Mouse (Mus musculus) induced T-regulatory cell, adult 2 months (primary cell): Measurements from ENCODE around the gene Klhl22.

ENCODE experiments used
- DNase-seq: peaks from one replicate; pipeline ENCODE4 v3.0.0-alpha.2; 2012; ENCODE audit warnings: low read depth

The Klhl22 gene

DNA sequence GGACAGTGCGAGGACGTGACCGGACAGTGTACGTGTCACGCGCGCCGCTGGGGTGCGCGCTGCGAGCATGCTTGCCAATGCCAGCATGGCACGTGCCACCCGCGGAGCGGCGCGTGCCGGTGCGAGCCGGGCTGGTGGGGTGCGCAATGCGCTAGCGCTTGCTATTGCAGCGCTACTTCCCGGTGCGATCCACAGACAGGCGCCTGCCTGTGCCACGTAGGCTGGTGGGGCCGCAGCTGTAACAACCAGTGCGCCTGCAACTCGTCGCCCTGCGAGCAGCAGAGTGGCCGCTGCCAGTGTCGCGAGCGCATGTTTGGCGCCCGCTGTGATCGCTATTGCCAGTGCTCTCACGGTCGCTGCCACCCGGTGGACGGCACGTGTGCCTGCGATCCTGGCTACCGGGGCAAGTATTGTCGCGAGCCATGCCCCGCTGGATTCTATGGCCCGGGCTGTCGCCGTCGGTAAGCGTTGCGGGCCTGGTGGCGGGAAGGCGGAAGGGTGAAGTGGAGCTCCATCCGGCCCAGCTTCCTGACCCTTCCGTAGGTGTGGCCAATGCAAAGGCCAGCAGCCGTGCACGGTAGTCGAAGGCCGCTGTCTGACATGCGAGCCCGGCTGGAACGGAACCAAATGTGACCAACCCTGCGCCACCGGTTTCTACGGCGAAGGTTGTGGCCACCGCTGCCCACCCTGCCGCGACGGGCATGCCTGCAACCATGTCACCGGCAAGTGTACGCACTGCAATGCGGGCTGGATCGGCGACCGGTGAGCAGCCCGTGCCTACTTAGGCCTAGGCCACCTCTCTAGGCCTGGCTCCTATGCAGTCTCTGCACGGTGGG lies 43.6 kb downstream of the Klhl22 start:
- peak; percentile 48 for DNase-seq

DNA sequence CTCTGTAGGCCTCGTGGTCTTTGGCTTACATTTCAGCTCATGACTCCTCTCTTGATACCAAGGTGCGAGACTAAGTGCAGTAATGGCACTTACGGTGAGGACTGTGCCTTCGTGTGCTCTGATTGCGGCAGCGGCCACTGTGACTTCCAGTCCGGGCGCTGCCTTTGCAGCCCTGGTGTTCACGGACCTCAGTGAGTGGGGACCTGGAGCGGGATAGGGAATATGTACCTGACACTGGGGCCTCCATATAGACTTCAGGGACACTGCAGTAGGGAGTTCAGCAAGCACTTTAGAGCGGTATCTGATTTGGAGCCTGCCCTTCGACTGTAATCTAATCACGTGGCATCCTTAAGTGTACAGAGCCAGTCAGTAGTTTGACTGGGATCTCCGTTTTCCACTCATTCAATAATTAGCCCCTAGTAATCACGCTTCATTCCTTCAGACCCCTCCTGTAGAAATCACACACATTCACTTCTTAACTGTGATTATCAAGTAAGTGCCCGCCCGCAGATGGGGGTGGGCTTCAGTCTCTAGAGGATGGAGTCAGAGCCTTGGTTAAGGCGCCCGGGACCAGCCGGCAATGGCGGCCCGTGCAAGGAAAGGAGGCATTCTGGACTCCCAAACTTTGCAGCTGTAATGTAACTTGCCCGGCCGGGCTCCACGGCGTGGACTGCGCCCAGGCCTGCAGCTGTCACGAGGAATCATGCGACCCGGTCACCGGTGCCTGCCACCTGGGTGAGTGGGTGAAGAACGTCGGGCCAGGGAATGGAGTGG lies 44.4 kb downstream of the Klhl22 start:
- no peak for DNase-seq

DNA sequence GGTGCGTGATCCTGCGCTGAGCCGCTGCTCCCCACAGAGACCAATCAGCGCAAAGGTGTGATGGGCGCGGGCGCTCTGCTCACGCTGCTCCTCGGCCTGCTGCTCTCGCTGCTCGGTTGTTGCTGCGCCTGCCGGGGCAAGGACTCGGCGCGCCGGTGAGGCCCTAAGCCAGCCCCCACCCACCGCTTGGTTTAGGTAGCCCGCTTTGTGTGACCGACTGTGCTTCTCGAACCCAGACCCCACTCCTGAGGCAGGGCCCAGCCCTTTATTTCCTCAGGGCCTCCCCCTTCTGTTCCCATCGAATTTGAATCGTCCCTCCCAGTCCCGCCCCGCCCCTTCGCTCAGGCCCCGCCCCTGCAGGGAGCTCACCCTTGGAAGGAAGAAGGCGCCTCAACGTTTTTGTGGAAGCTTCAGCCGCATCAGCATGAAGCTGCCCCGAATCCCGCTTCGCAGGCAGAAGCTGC lies 45.1 kb downstream of the Klhl22 start:
- peak; percentile 70 for DNase-seq

DNA sequence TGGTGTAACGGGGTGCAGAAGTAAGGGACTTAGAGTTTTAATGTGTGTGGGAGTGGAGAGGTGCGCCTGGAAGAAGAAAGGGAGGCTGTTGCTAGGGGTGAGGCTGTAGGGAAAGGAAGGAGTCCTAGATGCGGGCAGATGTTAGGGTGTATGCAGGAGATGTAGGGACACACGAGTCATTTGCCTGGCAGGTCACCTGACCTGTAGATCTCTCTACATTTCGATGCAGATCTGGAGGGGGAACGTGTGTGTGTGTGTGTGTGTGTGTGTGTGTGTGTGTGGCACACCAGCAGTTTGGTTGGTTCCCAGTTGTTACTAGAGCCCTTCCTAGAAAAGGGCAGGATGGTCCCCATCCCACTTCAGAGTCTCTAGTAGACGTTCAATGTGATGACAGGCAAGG lies 45.6 kb downstream of the Klhl22 start:
- no peak for DNase-seq

DNA sequence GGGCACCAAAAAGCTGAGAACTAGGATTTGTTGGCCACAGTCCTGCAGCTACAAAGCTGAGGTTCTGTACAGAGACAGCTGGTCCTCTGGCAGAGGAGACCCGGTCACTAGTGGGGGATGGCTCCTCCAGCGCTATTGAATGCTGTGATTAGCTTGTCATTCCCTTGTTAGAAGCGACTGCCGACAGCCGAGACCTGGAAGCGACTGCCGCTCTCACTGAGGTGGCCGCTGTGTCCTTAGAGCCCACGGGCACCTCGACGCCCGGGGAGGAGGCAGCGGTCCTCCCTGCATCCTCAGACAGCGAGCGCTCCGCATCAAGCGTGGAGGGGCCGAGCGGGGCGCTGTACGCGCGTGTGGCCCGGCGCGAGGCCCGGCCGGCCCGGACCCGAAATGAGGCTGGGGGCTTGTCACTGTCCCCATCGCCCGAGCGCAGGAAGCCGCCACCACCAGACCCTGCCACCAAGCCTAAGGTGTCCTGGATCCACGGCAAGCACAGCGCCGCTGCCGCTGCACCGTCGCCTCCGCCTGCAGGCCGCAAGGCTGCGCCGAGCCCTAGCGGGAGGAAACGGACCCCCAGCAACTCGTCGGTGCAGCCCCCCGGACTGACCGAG lies 47.3 kb downstream of the Klhl22 start:
- DNase-seq, result peak; percentile 38

DNA sequence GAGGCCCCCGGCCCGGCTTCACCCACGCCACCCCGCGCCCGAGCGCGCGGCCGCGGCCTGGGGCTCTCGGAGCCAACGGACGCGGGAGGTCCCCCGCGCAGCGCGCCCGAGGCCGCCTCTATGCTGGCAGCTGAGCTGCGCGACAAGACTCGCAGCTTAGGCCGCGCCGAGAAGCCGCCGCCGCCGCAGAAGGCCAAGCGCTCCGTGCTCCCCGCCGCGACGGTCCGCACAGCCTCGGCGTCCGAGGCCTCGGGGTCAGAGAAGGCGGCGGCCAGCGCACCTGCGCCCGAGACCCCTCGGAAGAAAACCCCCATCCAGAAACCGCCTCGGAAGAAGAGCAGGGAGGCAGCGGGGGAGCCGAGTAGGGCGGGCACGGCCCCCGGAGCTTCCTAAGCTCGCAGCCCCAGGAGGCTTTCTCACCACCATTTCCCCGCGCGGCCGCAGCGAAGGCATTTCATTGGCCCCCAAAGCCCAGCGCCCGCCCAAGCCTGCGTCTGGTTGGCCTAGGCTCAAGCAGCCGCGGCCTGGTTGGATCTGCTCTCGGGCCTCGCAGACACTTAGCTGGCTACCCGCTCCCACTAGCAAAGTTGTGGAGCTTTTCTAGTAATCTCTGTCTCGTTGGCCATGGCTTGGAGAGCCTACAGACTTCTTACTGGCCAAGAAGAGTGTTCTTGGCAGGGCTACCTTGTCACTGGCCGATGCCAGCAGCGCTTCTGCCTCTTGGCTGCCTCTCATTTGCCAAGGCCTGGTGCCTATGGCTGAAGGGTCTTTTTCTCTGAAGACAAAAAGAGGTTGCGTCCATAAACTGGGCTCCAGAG lies 48.0 kb downstream of the Klhl22 start:
- DNase-seq, result peak; percentile 91

DNA sequence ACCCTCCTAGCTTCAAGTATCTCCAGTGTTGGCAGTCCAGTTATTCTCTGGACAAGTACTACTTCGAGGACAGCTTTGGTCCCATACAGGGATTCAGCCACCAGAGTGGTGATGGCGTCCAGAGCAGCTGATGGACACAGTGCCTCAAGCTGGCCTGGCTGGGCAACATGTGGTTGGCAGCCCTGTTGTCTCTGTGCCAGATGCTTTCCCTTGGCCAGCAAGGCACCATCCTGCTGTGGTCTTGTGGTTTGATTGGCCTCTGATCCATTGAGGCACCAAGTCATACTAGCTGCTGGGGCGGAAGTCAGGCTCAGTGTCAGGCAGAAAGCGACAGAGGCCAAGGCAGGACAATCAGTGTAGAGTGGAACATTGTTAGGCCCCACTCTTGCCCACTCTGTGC lies 49.7 kb downstream of the Klhl22 start:
- DNase-seq, result no peak

DNA sequence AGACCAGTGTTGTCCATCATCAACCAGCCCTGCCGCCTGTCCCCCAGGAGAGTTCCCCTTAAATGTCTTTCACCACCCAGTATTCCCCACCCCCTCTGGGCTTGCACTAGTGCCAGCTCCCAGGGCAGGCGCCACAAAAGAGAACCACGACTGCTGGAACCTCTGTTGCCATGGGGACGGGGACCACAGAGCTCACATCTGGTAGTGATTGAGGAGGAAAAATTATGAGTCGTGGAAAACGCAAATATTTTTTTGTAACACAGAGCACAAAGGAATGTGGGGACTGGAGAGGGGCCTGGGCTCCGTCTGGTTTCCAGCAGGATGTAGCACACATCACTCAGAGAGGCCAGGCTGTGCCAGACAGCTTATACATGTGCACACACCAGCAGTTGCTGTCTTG lies 50.3 kb downstream of the Klhl22 start:
- DNase-seq, result no peak

DNA sequence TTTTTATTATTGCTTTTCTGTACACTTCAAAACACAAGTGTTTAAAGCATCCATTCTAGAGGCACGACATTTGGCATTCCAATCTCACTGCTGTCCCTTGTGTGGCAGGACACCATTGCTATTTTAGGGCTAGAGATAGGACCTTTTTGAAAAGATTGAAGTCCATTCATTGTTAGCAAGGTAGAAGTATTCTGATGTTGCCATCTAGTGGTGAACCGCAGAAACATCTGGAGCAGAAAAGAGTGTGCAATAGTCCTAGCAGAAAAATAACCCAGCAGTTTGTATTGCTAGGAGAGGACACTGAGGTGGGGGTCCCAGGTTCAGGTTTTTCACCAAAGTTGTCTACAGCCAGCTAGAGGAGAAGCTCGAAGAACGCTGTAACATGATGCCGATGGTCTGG lies 52.7 kb downstream of the Klhl22 start:
- peak; percentile 67 for DNase-seq

DNA sequence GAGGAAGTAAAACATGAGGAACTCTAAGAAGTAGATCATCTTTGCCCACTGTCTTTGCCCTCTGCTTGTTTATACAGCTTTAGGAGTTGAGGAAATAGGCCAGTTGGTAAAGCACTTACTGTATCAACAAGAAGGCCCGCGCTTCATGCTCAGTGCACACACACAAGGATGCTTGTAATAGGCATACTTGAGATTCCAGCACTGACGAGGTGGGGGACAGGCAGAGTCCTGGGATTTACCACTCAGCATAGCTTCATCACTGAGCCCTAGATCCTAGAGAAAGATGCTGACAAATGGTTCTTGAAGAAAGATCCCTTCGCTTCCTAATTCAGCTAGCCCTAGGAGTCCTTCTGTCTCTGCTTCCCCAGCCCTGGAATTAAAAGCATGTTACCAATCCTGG lies 53.8 kb downstream of the Klhl22 start:
- DNase-seq, result no peak

DNA sequence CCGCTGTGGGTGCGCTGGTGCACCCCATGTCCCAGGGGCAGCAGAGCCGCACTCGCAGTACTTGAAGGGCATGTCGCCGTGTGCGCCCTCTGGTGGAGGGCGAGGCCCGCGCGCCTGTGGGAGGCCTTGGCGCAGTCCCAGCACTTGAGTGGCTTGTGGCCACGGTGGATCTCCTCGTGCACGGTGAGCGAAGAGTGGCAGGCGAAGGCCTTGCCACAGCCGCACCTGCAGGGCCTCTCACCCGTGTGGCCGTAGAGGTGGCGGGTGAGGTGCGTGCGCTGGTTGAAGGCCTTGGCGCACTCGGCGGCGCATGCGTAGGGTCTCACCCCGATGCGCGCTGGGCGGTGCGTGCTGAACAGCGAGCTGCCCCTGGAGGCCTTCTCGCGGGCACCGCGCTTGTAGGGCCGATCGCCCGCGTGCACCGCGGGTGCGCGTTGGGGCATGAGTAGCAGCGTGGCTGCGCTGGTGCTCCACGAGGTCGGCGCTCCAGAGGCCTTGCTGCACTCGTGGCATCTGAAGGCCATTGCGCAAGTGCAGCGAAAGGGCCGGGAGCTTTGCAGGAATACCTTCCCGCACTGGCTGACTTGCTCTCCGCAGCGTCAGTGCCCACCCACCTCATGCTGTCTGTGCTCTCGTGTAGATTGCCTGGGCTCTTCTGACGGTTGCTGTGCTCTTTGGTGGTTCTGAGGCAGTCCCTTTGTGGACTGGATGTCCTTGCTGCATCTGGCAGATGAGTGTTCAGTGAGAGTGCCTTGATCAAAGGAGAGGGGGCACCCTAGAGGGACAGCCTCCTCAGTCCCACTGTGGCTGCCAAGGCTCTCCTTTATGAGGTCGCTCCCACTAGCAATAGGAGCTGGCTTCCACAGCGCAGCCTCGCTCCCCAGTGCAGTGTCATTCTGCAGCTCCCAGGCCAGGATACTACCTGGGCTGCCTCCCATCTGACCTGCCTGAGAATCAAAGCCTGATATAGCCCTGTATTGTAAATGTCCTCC lies 56.3 kb downstream of the Klhl22 start:
- peak; percentile 88 for DNase-seq

DNA sequence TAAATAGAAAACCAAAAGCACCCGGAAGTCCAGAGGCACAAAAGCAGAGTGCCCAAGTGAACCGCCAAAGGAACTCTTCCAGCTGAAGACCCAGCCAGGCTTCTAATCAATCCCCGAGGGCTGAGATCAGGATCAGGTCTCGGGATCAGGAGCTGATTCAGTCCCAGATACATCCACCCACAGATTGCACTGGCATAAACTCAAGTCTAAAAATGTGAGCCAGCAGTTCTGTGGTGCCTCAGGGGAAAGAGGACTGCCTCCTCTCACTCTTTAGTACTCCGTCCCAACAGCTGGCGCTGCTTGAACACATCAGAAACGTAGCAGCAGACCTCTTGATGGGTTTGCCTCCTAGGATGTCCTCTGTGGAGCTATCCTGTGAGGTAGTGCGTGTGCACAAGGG lies 57.1 kb downstream of the Klhl22 start:
- DNase-seq, result no peak

DNA sequence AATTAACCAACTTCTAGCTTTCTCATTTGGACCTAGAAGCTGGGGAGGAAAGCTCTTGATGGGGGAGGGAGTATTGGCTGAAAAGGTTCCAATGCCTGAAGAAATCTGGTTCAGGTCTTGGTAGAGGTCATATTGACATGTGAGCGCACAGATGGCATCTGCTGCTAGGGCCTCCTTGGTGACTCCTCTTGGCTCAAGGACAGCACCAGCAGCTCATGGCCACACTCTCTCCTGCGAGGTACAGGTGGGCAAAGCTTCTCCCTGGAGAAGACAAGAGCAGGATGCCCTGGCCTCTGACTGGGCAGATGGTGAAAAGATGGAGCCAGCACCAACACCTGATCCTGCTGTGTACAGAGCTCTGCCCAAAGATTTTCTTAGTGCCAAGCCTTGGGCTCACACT lies 67.1 kb downstream of the Klhl22 start:
- DNase-seq, result no peak

DNA sequence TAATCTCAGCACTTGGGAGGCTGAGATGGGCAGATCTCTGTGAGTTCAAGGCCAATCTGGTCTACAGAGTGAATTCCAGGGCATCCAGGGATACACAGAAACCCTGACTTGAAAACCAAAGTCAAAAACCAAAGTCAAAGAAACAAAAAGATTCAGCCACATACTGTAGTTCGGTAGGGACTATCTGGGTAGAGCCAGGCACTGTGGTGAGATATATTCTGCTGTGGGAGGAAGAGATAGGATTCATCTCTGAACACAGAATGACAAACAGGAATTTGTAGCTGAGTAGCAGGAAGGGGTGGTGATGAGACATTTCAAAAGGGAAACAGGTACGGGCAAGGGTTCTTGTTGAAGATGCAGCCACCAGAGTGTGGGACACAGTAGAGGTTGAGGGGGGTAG lies 68.8 kb downstream of the Klhl22 start:
- DNase-seq, result no peak

DNA sequence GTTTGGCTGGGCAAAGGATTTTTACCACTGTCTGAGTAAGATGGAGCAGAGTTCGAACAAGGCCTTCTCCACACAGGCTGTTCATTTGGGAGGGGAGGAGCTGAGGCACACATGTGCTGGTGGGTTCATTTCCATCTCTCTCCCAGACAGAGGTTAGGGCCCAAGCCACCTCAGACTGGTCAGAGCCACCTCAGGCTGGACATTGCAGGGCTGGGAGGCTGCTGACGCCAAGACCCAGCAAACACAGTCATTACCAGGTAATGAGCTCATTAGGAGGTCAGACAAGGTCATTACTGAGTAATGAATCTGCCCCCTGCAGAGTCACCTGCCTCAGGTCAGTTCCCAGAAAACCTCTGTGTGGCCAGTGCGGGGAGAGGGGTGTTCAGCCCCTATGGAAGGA lies 69.4 kb downstream of the Klhl22 start:
- no peak for DNase-seq

DNA sequence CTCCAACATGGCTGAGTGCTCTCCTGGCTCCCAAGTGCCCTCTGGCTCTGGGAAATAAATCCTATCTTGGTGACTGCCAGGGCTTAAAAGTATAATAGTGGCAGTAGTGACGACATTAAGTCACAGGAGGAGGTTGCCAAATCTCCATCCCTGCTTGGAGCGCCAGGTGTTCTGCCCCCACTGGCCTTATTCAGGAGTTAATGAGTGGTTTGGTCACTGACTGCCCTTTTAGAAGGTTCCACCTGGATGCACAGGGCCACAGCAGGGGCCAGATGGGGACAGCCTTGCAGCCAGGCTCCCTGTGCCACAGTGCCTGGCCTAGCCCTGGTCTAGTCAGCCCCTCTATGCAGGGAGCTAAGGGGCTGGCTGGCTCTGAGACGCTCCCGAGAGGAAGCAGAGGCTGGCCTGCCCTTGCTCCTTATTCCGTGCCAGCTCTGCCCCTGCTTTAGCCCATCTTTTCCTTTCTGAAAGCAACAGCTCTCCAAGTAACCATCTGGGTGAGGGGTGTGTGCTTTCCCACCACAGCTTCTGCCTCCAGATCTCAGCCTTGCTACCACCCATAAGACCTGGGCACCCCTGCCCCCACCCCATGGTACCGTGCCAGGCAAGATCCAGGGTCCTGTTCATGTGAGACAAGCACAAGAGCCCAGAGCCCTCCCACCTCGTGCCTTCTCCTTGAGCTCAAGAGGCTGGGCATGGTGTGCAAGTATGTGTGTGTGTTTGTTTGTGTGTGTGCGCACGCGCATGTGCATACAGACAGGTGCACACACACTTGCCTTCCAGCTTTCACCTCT lies 71.2 kb downstream of the Klhl22 start:
- DNase-seq, result no peak

DNA sequence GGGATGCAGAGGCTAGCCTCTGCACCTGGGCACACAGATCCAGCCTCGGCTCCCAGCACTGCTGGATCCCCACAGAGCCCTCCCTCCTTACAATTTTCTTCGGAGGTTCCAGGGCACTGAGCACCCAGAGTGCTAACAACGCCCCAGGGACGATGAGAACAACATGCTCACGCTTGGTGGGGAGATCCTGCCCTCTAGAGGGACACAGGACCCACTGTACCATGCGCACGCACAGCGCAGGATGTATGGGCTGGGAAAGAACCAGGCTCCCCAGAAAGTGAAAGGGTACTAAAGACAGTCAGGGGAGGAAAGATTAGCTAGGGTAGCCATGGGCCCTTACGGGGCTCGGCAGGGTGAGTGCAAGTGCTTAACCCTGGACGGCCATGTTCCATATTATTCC lies 72.4 kb downstream of the Klhl22 start:
- no peak for DNase-seq

DNA sequence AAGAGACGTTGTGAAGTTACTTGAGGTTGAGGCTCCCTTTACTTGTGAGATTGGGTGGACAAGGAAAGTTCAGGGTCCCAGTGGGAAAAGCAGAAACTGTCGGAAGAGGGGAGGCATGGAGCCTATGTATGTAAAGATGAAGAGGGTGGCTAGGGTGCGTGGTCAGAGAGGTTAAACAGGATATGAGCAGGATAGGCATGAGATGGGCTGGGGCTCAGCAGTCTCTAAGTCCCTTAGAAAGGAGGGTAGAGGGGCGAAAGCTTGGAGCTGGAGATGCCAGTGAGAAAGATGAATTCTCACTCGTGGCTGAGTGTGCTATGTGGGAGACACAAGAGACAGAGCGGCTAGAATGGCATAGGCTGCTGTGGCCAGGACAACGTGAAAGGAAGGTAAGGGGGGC lies 73.4 kb downstream of the Klhl22 start, which contains the start of gene B830017H08Rik:
TSS of gene B830017H08Rik (plus strand) at position 301 of the 400 bp plus-strand sequence.
- no peak for DNase-seq

DNA sequence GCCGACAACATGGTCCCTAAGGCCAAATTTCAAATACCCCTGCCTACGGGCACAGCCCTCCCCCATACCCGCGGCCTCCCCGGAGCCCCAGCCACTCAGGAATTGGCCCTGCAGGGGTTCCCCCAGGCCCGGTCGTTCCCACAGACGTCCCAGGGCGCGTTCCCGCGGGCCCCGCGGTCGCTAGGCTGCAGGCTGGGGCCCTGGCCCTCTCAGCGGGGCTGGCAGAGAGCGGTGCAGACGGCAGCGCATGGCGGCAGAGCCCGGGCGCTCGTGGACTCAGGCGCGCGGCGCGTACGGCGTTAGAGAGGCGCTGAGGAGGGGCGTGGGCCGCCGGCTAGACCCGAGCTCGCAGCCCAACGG lies 73.9 kb downstream of the Klhl22 start:
- no peak for DNase-seq
